13 mouse cellular contexts compared by ENCODE assay signal in genomic region chr5:116018784-116019183, GRCm38 (mm10). TPM values are rescaled to one million over a fixed set of nuclear protein-coding genes. Genes with fewer than 3 reads are reported as not detected.
A peak's percentile ranks its signal among the peaks of the same experiment; 100 is the strongest.
DNase-seq lines count a peak whose midpoint lies in the region; ATAC-seq and TF ChIP-seq lines count a peak whose summit lies in the region.
"Had no signal": no experiment of that assay in that cellular context is flagged by ENCODE, and none has a peak within 500 bp of the region (broad histone marks: within the 10 kb centered on the region; RNA-seq: fewer than 3 reads in every experiment).

No protein-coding gene starts in this region.

- no peak overlapping the region for H3K27ac ChIP-seq in hindbrain, postnatal 0 days
- no peak overlapping the region for H3K27ac ChIP-seq in hindbrain, embryonic 14.5 days
- peak overlapping the region; percentile 72 for H3K27ac ChIP-seq in heart, embryonic 16.5 days (ENCODE audit: low read length)
- peak overlapping the region; percentile 69 for H3K27ac ChIP-seq in kidney, embryonic 15.5 days
- H3K27ac ChIP-seq in liver, postnatal 0 days (ENCODE audit: low read depth): peak overlapping the region; percentile 72
- H3K27ac ChIP-seq in forebrain, embryonic 15.5 days (replicated peaks): no peak overlapping the region
- H3K27ac ChIP-seq: limb, embryonic 12.5 days; stomach, embryonic 15.5 days had no signal

- no peak for TF ChIP-seq EP300 in liver, postnatal 0 days (IDR thresholded peaks at IDR 0.05; ENCODE audit: low read depth)

- no peak overlapping the region for H3K4me3 ChIP-seq in hindbrain, postnatal 0 days (ENCODE audit: low read length)
- H3K4me3 ChIP-seq in hindbrain, embryonic 14.5 days (replicated peaks; ENCODE audit: low read length): no peak overlapping the region
- no peak overlapping the region for H3K4me3 ChIP-seq in heart, embryonic 16.5 days (ENCODE audit: low read length)
- H3K4me3 ChIP-seq in kidney, embryonic 15.5 days (replicated peaks): no peak overlapping the region
- H3K4me3 ChIP-seq in liver, postnatal 0 days (ENCODE audit: low read depth, low read length): no peak overlapping the region
- no peak overlapping the region for H3K4me3 ChIP-seq in forebrain, embryonic 15.5 days
- H3K4me3 ChIP-seq: limb, embryonic 12.5 days; stomach, embryonic 15.5 days had no signal

- no peak for ATAC-seq in hindbrain, postnatal 0 days
- no peak for ATAC-seq in hindbrain, embryonic 14.5 days (ENCODE audit: low FRiP score)
- no peak for ATAC-seq in heart, embryonic 16.5 days (replicated peaks; ENCODE audit: extremely low read depth, insufficient read depth, low FRiP score)
- ATAC-seq in kidney, embryonic 15.5 days (replicated peaks; ENCODE audit: low FRiP score): no peak
- no peak; the same call in 1 of the 2 replicates for ATAC-seq in liver, postnatal 0 days
- no peak for ATAC-seq in forebrain, embryonic 15.5 days (replicated peaks)
- ATAC-seq: activated CD4-positive, CD25-positive, alpha-beta regulatory T cell, adult 4 months; CD4-positive, CD25-positive, alpha-beta regulatory T cell, adult 4 months had no signal

- H3K9me3 ChIP-seq in hindbrain, postnatal 0 days (ENCODE audit: low read length): no peaks in the 10 kb centered on the region
- H3K9me3 ChIP-seq in hindbrain, embryonic 14.5 days (ENCODE audit: control insufficient read depth, low read length): no peaks in the 10 kb centered on the region
- H3K9me3 ChIP-seq in heart, embryonic 16.5 days (replicated peaks; ENCODE audit: control insufficient read depth, low read length): no peaks in the 10 kb centered on the region
- H3K9me3 ChIP-seq in kidney, embryonic 15.5 days (replicated peaks): no peaks in the 10 kb centered on the region
- no peaks in the 10 kb centered on the region for H3K9me3 ChIP-seq in liver, postnatal 0 days (ENCODE audit: low read length)
- H3K9me3 ChIP-seq in forebrain, embryonic 15.5 days: no peaks in the 10 kb centered on the region
- H3K9me3 ChIP-seq: limb, embryonic 12.5 days; stomach, embryonic 15.5 days had no signal

- no peak overlapping the region for H3K4me2 ChIP-seq in hindbrain, postnatal 0 days (ENCODE audit: low read depth, low read length)
- H3K4me2 ChIP-seq in hindbrain, embryonic 14.5 days (replicated peaks): no peak overlapping the region
- no peak overlapping the region for H3K4me2 ChIP-seq in heart, embryonic 16.5 days (ENCODE audit: low read depth, low read length)
- 0 out of 2 replicates have a peak overlapping the region, but pooled peaks have one; percentile 10 for H3K4me2 ChIP-seq in kidney, embryonic 15.5 days
- H3K4me2 ChIP-seq in liver, postnatal 0 days (ENCODE audit: low read depth, low read length): 0 out of 2 replicates have a peak overlapping the region, but pooled peaks have one; percentile 2
- H3K4me2 ChIP-seq in forebrain, embryonic 15.5 days (replicated peaks): no peak overlapping the region
- H3K4me2 ChIP-seq: limb, embryonic 12.5 days; stomach, embryonic 15.5 days had no signal

- H3K27me3 ChIP-seq in hindbrain, postnatal 0 days (ENCODE audit: insufficient read depth, low read length): no peaks in the 10 kb centered on the region
- no peaks in the 10 kb centered on the region for H3K27me3 ChIP-seq in hindbrain, embryonic 14.5 days (ENCODE audit: control insufficient read depth, insufficient read depth, low read length)
- H3K27me3 ChIP-seq in heart, embryonic 16.5 days (ENCODE audit: control insufficient read depth, insufficient read depth, low read length): no peaks in the 10 kb centered on the region
- no peaks in the 10 kb centered on the region for H3K27me3 ChIP-seq in kidney, embryonic 15.5 days
- H3K27me3 ChIP-seq in liver, postnatal 0 days (ENCODE audit: insufficient read depth, low read length): no peaks in the 10 kb centered on the region
- no peaks in the 10 kb centered on the region for H3K27me3 ChIP-seq in forebrain, embryonic 15.5 days
- H3K27me3 ChIP-seq: limb, embryonic 12.5 days; stomach, embryonic 15.5 days had no signal

- WGBS in hindbrain, postnatal 0 days: 88% methylated on average over 6 of the region's 6 CpGs
- WGBS in hindbrain, embryonic 14.5 days: 88% methylated on average over 6 of the region's 6 CpGs
- 40% methylated on average over 6 of the region's 6 CpGs for WGBS in heart, embryonic 16.5 days
- 53% methylated on average over 6 of the region's 6 CpGs for WGBS in kidney, embryonic 15.5 days
- WGBS in liver, postnatal 0 days (ENCODE audit: insufficient replicate concordance): 56% methylated on average over 6 of the region's 6 CpGs
- WGBS in forebrain, embryonic 15.5 days: 84% methylated on average over 6 of the region's 6 CpGs

- TF ChIP-seq CTCF in hindbrain, postnatal 0 days (IDR thresholded peaks at IDR 0.05; ENCODE audit: low read depth): peak; percentile 14; the same call in 1 of the 2 replicates
- TF ChIP-seq CTCF in liver, postnatal 0 days (IDR thresholded peaks at IDR 0.05; ENCODE audit: low read depth): peak; percentile 61

- no peak for DNase-seq in hindbrain, postnatal 0 days (ENCODE audit: low spot score)
- DNase-seq in hindbrain, embryonic 14.5 days (ENCODE audit: low spot score): no peak
- peak; percentile 62 for DNase-seq in liver, postnatal 0 days
- no peak for DNase-seq in adrenal gland, postnatal 4 days (ENCODE audit: low spot score in 2 of 2)
- no peak for DNase-seq in left cerebral cortex, adult 18-20 months (ENCODE audit: low spot score in 2 of 2)
- DNase-seq: midbrain, embryonic 14.5 days had no signal

- peaks cover 4% of the 10 kb centered on the region; the same call in 1 of the 2 replicates for H3K4me1 ChIP-seq in hindbrain, postnatal 0 days (ENCODE audit: insufficient read depth, low read length)
- peaks cover 13% of the 10 kb centered on the region for H3K4me1 ChIP-seq in hindbrain, embryonic 14.5 days (replicated peaks; ENCODE audit: control insufficient read depth, insufficient read depth, low read length)
- peaks cover 34% of the 10 kb centered on the region for H3K4me1 ChIP-seq in heart, embryonic 16.5 days (ENCODE audit: control insufficient read depth, insufficient read depth, low read length)
- H3K4me1 ChIP-seq in kidney, embryonic 15.5 days: peaks cover 48% of the 10 kb centered on the region
- peaks cover 39% of the 10 kb centered on the region for H3K4me1 ChIP-seq in liver, postnatal 0 days (ENCODE audit: insufficient read depth)
- H3K4me1 ChIP-seq in forebrain, embryonic 15.5 days: peaks cover 18% of the 10 kb centered on the region

- H3K36me3 ChIP-seq in hindbrain, postnatal 0 days (ENCODE audit: insufficient read depth, low read length): peaks cover 76% of the 10 kb centered on the region
- H3K36me3 ChIP-seq in hindbrain, embryonic 14.5 days (replicated peaks; ENCODE audit: control insufficient read depth, insufficient read depth): peaks cover 78% of the 10 kb centered on the region
- peaks cover 62% of the 10 kb centered on the region for H3K36me3 ChIP-seq in heart, embryonic 16.5 days (ENCODE audit: control insufficient read depth, insufficient read depth)
- peaks cover 88% of the 10 kb centered on the region for H3K36me3 ChIP-seq in kidney, embryonic 15.5 days
- peaks cover 84% of the 10 kb centered on the region for H3K36me3 ChIP-seq in liver, postnatal 0 days (replicated peaks; ENCODE audit: insufficient read depth, low read length)
- peaks cover 69% of the 10 kb centered on the region for H3K36me3 ChIP-seq in forebrain, embryonic 15.5 days

- no peak overlapping the region for H3K9ac ChIP-seq in hindbrain, postnatal 0 days (replicated peaks; ENCODE audit: low read length)
- no peak overlapping the region for H3K9ac ChIP-seq in hindbrain, embryonic 14.5 days
- no peak overlapping the region for H3K9ac ChIP-seq in heart, embryonic 16.5 days (ENCODE audit: low read length)
- no peak overlapping the region for H3K9ac ChIP-seq in kidney, embryonic 15.5 days
- 0 out of 2 replicates have a peak overlapping the region, but pooled peaks have one; percentile 21 for H3K9ac ChIP-seq in liver, postnatal 0 days (replicated peaks)
- H3K9ac ChIP-seq in forebrain, embryonic 15.5 days (replicated peaks): no peak overlapping the region
- H3K9ac ChIP-seq: limb, embryonic 12.5 days; stomach, embryonic 15.5 days had no signal

RNA-seq across cellular contexts. Expression of gene Prkab1, which starts 5.5 kb away (rescaled TPM):
- 48.9 and 51.0 TPM in 2 replicates for total RNA-seq in hindbrain, postnatal 0 days (2014; rRNA removed)
- polyA plus RNA-seq in hindbrain, postnatal 0 days (2015; fragmentation: Nextera tagmentation; extraction: Ambion mirVana): 46.7 and 47.1 TPM in 2 replicates
- polyA plus RNA-seq in hindbrain, embryonic 14.5 days (2014; fragmentation: Nextera tagmentation; extraction: Ambion mirVana): 45.6 and 47.7 TPM in 2 replicates
- polyA plus RNA-seq in heart, embryonic 16.5 days (2015; fragmentation: Nextera tagmentation; extraction: Ambion mirVana): 37.8 and 43.9 TPM in 2 replicates
- polyA plus RNA-seq in kidney, embryonic 15.5 days (2015; fragmentation: Nextera tagmentation; extraction: Ambion mirVana): 74.6 and 85.1 TPM in 2 replicates
- polyA plus RNA-seq in liver, postnatal 0 days (2015; fragmentation: Nextera tagmentation; extraction: Ambion mirVana): 51.6 and 51.8 TPM in 2 replicates
- 10 to 100 TPM; 87.2 to 93.0 TPM for total RNA-seq in adrenal gland, postnatal 4 days (2021)
- polyA plus RNA-seq in forebrain, embryonic 15.5 days (2015; fragmentation: Nextera tagmentation; extraction: Ambion mirVana): 52.3 and 53.9 TPM in 2 replicates
- 10 to 100 TPM; 18.5 to 24.9 TPM for total RNA-seq in left cerebral cortex, adult 18-20 months (2021)

Comparison
In these comparisons a context has a peak if more than half of its experiments do, and no peak if none do; other contexts are left out.
1. H3K27ac ChIP-seq: peak in heart, embryonic 16.5 days (single experiment), kidney, embryonic 15.5 days (single experiment) and liver, postnatal 0 days (single experiment); none in hindbrain, postnatal 0 days (single experiment), hindbrain, embryonic 14.5 days (single experiment) and forebrain, embryonic 15.5 days (single experiment).
2. H3K4me2 ChIP-seq: peak in kidney, embryonic 15.5 days (single experiment) and liver, postnatal 0 days (single experiment); none in hindbrain, postnatal 0 days (single experiment), hindbrain, embryonic 14.5 days (single experiment), heart, embryonic 16.5 days (single experiment) and forebrain, embryonic 15.5 days (single experiment).